Mouse (Mus musculus) lung, adult 2 months (tissue): ENCODE results near the gene Reps1.
"Not testable (repeated sequence)": the region's sequence is repeated elsewhere in the genome, so short reads cannot be mapped to it uniquely, and the experiment has no call there.

Source experiments
- CTCF ChIP-seq: fragments of 200-500 bp; IDR thresholded peaks from 2 replicates; pipeline ENCODE4 v1.5.1; 2011; ENCODE audit warnings: mild to moderate bottlenecking, low read length, control low read depth; ENCODE audit not compliant: insufficient read depth
- POLR2A ChIP-seq: fragments of 200-500 bp; IDR thresholded peaks from 2 replicates; pipeline ENCODE4 v1.6.1; 2011; ENCODE audit warnings: low read depth, mild to moderate bottlenecking, control low read depth, low read length, borderline replicate concordance; ENCODE audit errors: extremely low read depth

- not testable (repeated sequence) for TF ChIP-seq POLR2A, CTCF
Measured at GRCm38 (mm10) chr10:18138853-18139503, 83.3 kb downstream of the Reps1 start.
